Mouse (Mus musculus): Measurements from ENCODE around the gene Homer3. TPM values are rescaled to one million over a fixed set of nuclear protein-coding genes. Genes with fewer than 3 reads are reported as not detected.

Gene Homer3
- polyA plus RNA-seq, 1 experiment from 2014 or later: 77.7 TPM

DNA sequence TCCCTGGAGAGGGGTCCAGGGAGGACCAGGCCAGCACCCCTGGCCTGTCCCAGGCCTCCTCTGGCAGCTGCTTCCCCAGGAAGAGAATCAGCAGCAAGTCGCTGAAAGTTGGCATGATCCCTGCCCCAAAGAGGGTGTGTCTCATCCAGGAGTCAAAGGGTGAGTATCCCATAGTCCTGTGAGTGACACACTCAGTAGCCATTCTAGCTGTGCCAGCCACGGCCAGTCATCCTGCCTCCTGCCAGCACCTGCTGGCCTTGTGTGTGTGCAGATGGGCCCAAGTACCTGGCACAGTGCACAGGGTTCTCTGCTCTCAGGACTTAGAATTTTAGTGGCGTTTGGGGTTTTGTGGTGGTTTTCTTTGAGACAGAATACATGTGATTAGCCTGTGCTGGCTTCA is 25.2 kb upstream of the Homer3 start:
- DNase-seq (ENCODE audit: low spot score): no peak
- Histone ChIP-seq H3K4me3 (ENCODE audit: low read depth, low read length) (no peak overlapping the region), H3K27me3 (ENCODE audit: control insufficient read depth, insufficient read depth, low read length) (no peaks in the 10 kb centered on the region), H3K9ac (ENCODE audit: low read length) (no peak overlapping the region), H3K27ac (ENCODE audit: low read depth, low read length) (no peak overlapping the region), H3K4me2 (ENCODE audit: low read depth) (no peak overlapping the region), H3K9me3 (ENCODE audit: control insufficient read depth, low read length) (no peaks in the 10 kb centered on the region), H3K4me1 (ENCODE audit: control insufficient read depth, insufficient read depth, low read length) (no peaks in the 10 kb centered on the region), H3K36me3 (ENCODE audit: control insufficient read depth, insufficient read depth, low read length) (peaks cover 40% of the 10 kb centered on the region)
- whole genome bisulfite sequencing: 90% methylated on average over 3 of the region's 3 CpGs
- ATAC-seq (ENCODE audit: insufficient read depth, low FRiP score, low TSS enrichment): no peak

DNA sequence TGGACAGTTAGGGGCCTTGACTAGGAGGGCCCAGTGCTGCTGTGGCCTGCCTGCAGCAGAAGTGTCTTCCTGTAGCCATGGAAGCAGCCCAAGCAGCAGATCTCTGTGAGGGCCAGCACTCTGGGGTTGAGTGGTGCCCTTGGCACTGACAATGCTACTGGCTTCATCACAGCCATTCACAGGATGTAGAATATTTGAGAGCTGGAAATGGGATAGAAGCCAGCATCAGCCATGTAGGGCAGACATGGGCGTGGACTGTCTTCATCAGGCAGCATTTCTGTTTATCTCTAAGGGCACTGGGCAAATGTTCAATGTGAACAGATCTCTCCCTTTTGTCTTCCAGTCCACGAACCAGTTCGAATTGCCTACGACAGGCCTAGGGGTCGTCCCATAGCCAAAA is 24.0 kb upstream of the Homer3 start:
- ATAC-seq (ENCODE audit: insufficient read depth, low FRiP score, low TSS enrichment) (no peak), DNase-seq (ENCODE audit: low spot score) (no peak)
- H3K27me3 ChIP-seq (ENCODE audit: control insufficient read depth, insufficient read depth, low read length): no peaks in the 10 kb centered on the region
- H3K36me3 ChIP-seq (ENCODE audit: control insufficient read depth, insufficient read depth, low read length): peaks cover 41% of the 10 kb centered on the region
- H3K9me3 ChIP-seq (ENCODE audit: control insufficient read depth, low read length): no peaks in the 10 kb centered on the region
- no peak overlapping the region for H3K27ac ChIP-seq (ENCODE audit: low read depth, low read length)
- H3K4me1 ChIP-seq (ENCODE audit: control insufficient read depth, insufficient read depth, low read length): no peaks in the 10 kb centered on the region
- no peak overlapping the region for H3K9ac ChIP-seq (ENCODE audit: low read length)
- no peak overlapping the region for H3K4me2 ChIP-seq (ENCODE audit: low read depth)
- H3K4me3 ChIP-seq (ENCODE audit: low read depth, low read length): no peak overlapping the region
- WGBS: 85% methylated on average over 5 of the region's 5 CpGs

DNA sequence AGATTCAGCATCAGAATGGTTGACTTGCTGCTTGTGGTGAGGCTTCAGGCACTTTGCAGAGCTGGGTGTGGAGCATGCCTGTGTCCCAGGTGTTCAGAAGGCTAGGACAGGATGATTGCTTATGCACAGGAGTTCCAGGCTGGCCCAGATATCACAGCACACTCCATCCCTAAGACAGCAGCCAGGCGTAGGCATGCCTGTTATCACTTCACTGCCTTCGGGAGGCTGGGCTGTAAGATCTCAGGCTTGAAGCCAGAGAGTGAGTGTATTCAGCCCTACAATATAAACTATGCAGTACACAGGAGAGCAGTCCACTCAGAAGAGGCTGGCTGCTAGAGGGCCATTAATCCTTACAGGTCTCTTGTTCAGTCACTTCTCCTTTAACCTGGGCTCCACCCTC is 23.6 kb upstream of the Homer3 start:
- ATAC-seq (ENCODE audit: insufficient read depth, low FRiP score, low TSS enrichment) (no peak), DNase-seq (ENCODE audit: low spot score) (no peak)
- Histone ChIP-seq H3K9ac (ENCODE audit: low read length) (no peak overlapping the region), H3K36me3 (ENCODE audit: control insufficient read depth, insufficient read depth, low read length) (peaks cover 37% of the 10 kb centered on the region), H3K27me3 (ENCODE audit: control insufficient read depth, insufficient read depth, low read length) (no peaks in the 10 kb centered on the region), H3K4me2 (ENCODE audit: low read depth) (no peak overlapping the region), H3K4me1 (ENCODE audit: control insufficient read depth, insufficient read depth, low read length) (no peaks in the 10 kb centered on the region), H3K27ac (ENCODE audit: low read depth, low read length) (no peak overlapping the region), H3K4me3 (ENCODE audit: low read depth, low read length) (no peak overlapping the region), H3K9me3 (ENCODE audit: control insufficient read depth, low read length) (no peaks in the 10 kb centered on the region)
- 89% methylated on average over 2 of the region's 2 CpGs for WGBS

DNA sequence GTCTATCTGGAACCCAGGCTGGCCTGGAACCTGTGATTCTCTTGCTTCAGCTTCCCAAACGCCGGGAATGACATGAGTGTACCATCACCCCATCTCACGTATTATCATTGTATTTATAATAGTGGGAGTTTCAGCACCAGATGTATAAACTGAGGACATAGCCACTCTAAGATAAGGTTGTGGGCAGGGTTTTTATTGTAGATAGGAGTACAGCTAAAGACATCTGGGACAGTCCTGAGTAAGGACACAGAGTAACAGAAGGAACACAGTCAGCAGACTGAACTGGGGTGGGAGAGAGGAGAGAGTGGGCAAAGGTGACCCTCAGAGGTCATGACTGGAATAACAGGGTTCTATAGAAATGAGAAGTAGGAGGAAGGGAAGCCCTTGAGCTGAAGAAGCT is 15.0 kb upstream of the Homer3 start:
- H3K27ac ChIP-seq (ENCODE audit: low read depth, low read length): no peak overlapping the region
- DNase-seq (ENCODE audit: low spot score) (no peak), ATAC-seq (ENCODE audit: insufficient read depth, low FRiP score, low TSS enrichment) (no peak)
- H3K4me2 ChIP-seq (ENCODE audit: low read depth): no peak overlapping the region
- no peak overlapping the region for H3K9ac ChIP-seq (ENCODE audit: low read length)
- no peaks in the 10 kb centered on the region for H3K4me1 ChIP-seq (ENCODE audit: control insufficient read depth, insufficient read depth, low read length)
- H3K36me3 ChIP-seq (ENCODE audit: control insufficient read depth, insufficient read depth, low read length): peaks cover 7% of the 10 kb centered on the region
- H3K9me3 ChIP-seq (ENCODE audit: control insufficient read depth, low read length): no peaks in the 10 kb centered on the region
- H3K4me3 ChIP-seq (ENCODE audit: low read depth, low read length): no peak overlapping the region
- H3K27me3 ChIP-seq (ENCODE audit: control insufficient read depth, insufficient read depth, low read length): no peaks in the 10 kb centered on the region
- 85% methylated on average over 3 of the region's 3 CpGs for WGBS

DNA sequence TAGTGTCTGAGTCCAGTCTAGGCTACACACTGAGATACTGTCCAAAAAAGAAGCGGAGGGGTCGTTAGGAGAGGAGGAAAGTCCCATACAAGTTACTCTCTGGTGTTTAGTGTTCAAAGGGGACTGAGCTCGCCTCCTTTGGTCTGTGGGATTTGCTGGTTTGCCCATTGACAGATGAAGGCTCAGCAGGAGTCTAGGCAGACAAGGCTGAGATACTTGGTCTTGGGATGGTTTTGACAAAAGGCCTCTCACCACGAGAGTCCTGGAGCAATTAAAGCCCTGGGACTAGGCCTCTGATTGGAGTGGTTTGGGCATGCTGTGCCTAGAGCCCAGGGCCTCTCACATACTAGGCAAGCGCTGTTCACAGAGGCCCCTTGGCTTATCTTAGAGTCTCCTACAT is 14.3 kb upstream of the Homer3 start:
- no peaks in the 10 kb centered on the region for H3K4me1 ChIP-seq (ENCODE audit: control insufficient read depth, insufficient read depth, low read length)
- no peak for DNase-seq (ENCODE audit: low spot score)
- H3K9ac ChIP-seq (ENCODE audit: low read length): no peak overlapping the region
- 45% methylated on average over 5 of the region's 5 CpGs for WGBS
- H3K27me3 ChIP-seq (ENCODE audit: control insufficient read depth, insufficient read depth, low read length): no peaks in the 10 kb centered on the region
- H3K9me3 ChIP-seq (ENCODE audit: control insufficient read depth, low read length): no peaks in the 10 kb centered on the region
- no peak overlapping the region for H3K27ac ChIP-seq (ENCODE audit: low read depth, low read length)
- no peak overlapping the region for H3K4me3 ChIP-seq (ENCODE audit: low read depth, low read length)
- no peak overlapping the region for H3K4me2 ChIP-seq (ENCODE audit: low read depth)
- no peak for ATAC-seq (ENCODE audit: insufficient read depth, low FRiP score, low TSS enrichment)
- H3K36me3 ChIP-seq (ENCODE audit: control insufficient read depth, insufficient read depth, low read length): peaks cover 3% of the 10 kb centered on the region

DNA sequence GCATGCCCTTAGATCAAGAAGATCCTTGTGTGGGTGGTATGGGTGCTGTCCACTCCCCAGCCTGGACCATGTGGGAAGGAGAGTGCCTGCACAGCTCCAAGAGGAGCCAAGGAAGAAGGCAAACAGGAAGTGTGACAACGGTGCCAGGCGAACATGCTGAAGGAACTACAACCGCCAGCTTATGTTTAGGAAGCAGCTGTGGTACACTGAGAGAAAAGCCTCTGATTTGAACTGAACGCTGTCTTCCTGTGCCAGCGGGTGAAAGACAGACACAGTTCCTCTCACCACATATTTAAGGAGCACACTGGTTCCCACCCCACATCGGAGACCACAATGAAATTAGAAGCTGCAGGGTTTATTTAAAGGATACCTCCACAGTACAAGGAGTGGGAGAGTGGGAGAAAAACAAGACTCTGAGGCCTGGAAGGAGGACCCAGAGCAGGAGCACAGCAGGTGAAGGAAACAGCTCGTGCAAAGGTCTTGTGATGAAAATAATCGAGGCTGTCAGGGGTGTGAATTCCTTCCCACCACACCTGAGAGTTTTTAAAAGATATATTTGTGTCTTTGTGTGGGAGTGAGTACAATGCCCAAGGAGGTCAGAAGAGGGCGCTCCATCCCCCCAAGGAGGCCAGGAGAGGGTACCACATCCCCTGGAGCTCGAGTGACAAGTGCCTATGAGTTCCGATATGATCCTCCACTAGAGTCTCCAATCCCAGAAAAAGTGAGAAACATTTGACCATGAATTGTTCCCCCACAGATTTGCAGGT is 13.6 kb upstream of the Homer3 start:
- Histone ChIP-seq H3K27me3 (ENCODE audit: control insufficient read depth, insufficient read depth, low read length) (no peaks in the 10 kb centered on the region), H3K4me3 (ENCODE audit: low read depth, low read length) (no peak overlapping the region), H3K4me2 (ENCODE audit: low read depth) (no peak overlapping the region), H3K9ac (ENCODE audit: low read length) (no peak overlapping the region), H3K9me3 (ENCODE audit: control insufficient read depth, low read length) (no peaks in the 10 kb centered on the region), H3K27ac (ENCODE audit: low read depth, low read length) (no peak overlapping the region), H3K36me3 (ENCODE audit: control insufficient read depth, insufficient read depth, low read length) (0 out of 2 replicates have a peak, but pooled peaks cover 2% of the 10 kb centered on the region), H3K4me1 (ENCODE audit: control insufficient read depth, insufficient read depth, low read length) (no peaks in the 10 kb centered on the region)
- 60% methylated on average over 11 of the region's 11 CpGs for WGBS
- DNase-seq (ENCODE audit: low spot score): no peak
- ATAC-seq (ENCODE audit: insufficient read depth, low FRiP score, low TSS enrichment): no peak

DNA sequence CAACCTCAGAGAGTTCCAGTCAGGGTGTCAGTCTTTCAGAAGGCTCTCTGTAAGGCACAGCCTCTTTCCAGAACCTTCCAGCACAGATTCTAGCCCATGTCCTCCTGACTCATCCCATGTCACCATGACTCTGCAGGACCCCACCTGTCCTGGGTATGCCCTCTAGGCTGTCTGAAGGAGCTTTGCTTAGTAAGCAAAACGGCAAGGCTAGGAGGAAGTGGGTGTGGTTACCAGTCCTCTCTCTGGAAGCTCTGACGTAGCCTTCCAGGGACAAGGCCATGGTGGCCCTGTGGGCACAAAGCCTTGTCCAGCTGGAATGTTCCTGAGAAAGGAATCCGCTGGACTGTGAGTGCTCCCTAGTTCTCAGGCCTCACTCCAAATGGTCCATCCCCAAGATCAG is 9.7 kb upstream of the Homer3 start:
- DNase-seq (ENCODE audit: low spot score) (no peak), ATAC-seq (ENCODE audit: insufficient read depth, low FRiP score, low TSS enrichment) (no peak)
- Histone ChIP-seq H3K9me3 (ENCODE audit: control insufficient read depth, low read length) (no peaks in the 10 kb centered on the region), H3K4me3 (ENCODE audit: low read depth, low read length) (no peak overlapping the region), H3K4me2 (ENCODE audit: low read depth) (no peak overlapping the region), H3K27me3 (ENCODE audit: control insufficient read depth, insufficient read depth, low read length) (no peaks in the 10 kb centered on the region), H3K27ac (ENCODE audit: low read depth, low read length) (no peak overlapping the region), H3K36me3 (ENCODE audit: control insufficient read depth, insufficient read depth, low read length) (no peaks in the 10 kb centered on the region), H3K4me1 (ENCODE audit: control insufficient read depth, insufficient read depth, low read length) (no peaks in the 10 kb centered on the region), H3K9ac (ENCODE audit: low read length) (no peak overlapping the region)
- 64% methylated on average over 3 of the region's 3 CpGs for WGBS

DNA sequence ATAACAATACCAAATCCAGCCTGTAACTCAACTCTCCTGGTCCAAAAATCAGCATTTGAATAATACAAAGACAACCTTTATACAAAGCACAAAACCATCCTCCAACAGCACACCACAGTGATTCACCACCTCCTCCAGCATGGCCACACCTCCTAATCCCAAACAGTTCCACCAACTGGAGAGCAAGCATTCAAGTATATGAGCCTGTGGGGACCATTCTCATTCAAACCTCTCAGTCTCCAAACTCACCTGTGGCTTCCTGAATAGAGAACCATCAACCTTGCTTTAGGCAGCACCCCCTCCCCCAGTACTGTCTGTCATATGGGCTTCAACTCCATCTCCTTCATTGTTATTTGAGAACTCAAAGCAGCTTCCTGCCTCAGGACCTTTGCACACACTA is 8.3 kb upstream of the Homer3 start:
- DNase-seq (ENCODE audit: low spot score) (no peak), ATAC-seq (ENCODE audit: insufficient read depth, low FRiP score, low TSS enrichment) (no peak)
- Histone ChIP-seq H3K4me1 (ENCODE audit: control insufficient read depth, insufficient read depth, low read length) (no peaks in the 10 kb centered on the region), H3K36me3 (ENCODE audit: control insufficient read depth, insufficient read depth, low read length) (no peaks in the 10 kb centered on the region), H3K9ac (ENCODE audit: low read length) (no peak overlapping the region), H3K4me2 (ENCODE audit: low read depth) (no peak overlapping the region), H3K9me3 (ENCODE audit: control insufficient read depth, low read length) (no peaks in the 10 kb centered on the region), H3K27ac (ENCODE audit: low read depth, low read length) (no peak overlapping the region), H3K27me3 (ENCODE audit: control insufficient read depth, insufficient read depth, low read length) (no peaks in the 10 kb centered on the region), H3K4me3 (ENCODE audit: low read depth, low read length) (no peak overlapping the region)

DNA sequence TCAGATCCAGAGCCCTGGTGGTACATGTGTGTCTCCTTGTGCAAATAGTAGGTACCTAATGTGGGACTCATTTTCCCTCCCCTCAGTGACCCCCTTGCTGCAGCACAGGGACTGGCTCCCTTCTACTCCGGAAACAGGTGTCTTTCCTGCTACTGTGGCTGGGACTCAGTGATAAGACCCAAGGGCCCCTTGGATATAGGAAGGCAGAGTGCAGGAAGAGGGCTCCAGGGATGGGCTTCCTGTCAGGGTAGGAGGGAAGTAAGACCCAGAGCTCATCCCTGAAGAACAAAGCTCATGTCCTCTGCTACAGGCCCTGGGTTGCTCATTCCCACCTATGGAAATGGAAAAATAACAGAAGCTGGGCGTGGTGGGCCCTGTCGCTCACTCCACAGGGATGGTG is 6.2 kb upstream of the Homer3 start:
- Histone ChIP-seq H3K36me3 (ENCODE audit: control insufficient read depth, insufficient read depth, low read length) (no peaks in the 10 kb centered on the region), H3K4me2 (ENCODE audit: low read depth) (no peak overlapping the region), H3K27ac (ENCODE audit: low read depth, low read length) (no peak overlapping the region), H3K27me3 (ENCODE audit: control insufficient read depth, insufficient read depth, low read length) (no peaks in the 10 kb centered on the region), H3K9ac (ENCODE audit: low read length) (no peak overlapping the region), H3K4me3 (ENCODE audit: low read depth, low read length) (no peak overlapping the region), H3K9me3 (ENCODE audit: control insufficient read depth, low read length) (no peaks in the 10 kb centered on the region), H3K4me1 (ENCODE audit: control insufficient read depth, insufficient read depth, low read length) (no peaks in the 10 kb centered on the region)
- ATAC-seq (ENCODE audit: insufficient read depth, low FRiP score, low TSS enrichment) (no peak), DNase-seq (ENCODE audit: low spot score) (no peak)
- 81% methylated on average over 3 of the region's 3 CpGs for WGBS
